Mouse (Mus musculus) retina, postnatal 7 days (tissue): ENCODE data around the gene Zcchc17.

Source experiments
- DNase-seq: peaks from one replicate; pipeline ENCODE4 v3.0.0-alpha.2; 2012; ENCODE audit warnings: low read depth, low spot score

Gene Zcchc17

GRCm38 (mm10) chr4:130359486-130360237 is at the start of gene Zcchc17, which contains the start of gene Snrnp40:
Gene Zcchc17, minus strand, starts transcription at chr4:130359943.
Gene Snrnp40, plus strand, starts transcription at chr4:130360132.
- DNase-seq: peak; percentile 100

- no peak for DNase-seq
Measured at GRCm38 (mm10) chr4:130391265-130391664, 31.5 kb upstream of the Zcchc17 start.

GRCm38 (mm10) chr4:130389927-130390326 is 30.2 kb upstream of the Zcchc17 start:
- DNase-seq: no peak

GRCm38 (mm10) chr4:130389496-130389895 is 29.8 kb upstream of the Zcchc17 start:
- DNase-seq: no peak

GRCm38 (mm10) chr4:130387256-130387655 is 27.5 kb upstream of the Zcchc17 start:
- DNase-seq: no peak

- DNase-seq: no peak
Measured at GRCm38 (mm10) chr4:130380418-130380817, 20.7 kb upstream of the Zcchc17 start.

- DNase-seq: no peak
Measured at GRCm38 (mm10) chr4:130379181-130379580, 19.4 kb upstream of the Zcchc17 start.

GRCm38 (mm10) chr4:130377500-130377899 is 17.8 kb upstream of the Zcchc17 start:
- DNase-seq: no peak

GRCm38 (mm10) chr4:130376675-130377074 is 16.9 kb upstream of the Zcchc17 start:
- DNase-seq: no peak

- DNase-seq: peak; percentile 4
Measured at GRCm38 (mm10) chr4:130360238-130360590, 471 bp upstream of the Zcchc17 start.

- no peak for DNase-seq
Measured at GRCm38 (mm10) chr4:130357946-130358345, 1.8 kb downstream of the Zcchc17 start.

GRCm38 (mm10) chr4:130352588-130352987 is 7.2 kb downstream of the Zcchc17 start:
- DNase-seq: no peak

GRCm38 (mm10) chr4:130350690-130351422 is 8.9 kb downstream of the Zcchc17 start:
- no peak for DNase-seq

GRCm38 (mm10) chr4:130349666-130350065 is 10.1 kb downstream of the Zcchc17 start:
- no peak for DNase-seq

GRCm38 (mm10) chr4:130341691-130342090 is 18.1 kb downstream of the Zcchc17 start:
- DNase-seq: peak; percentile 59

- DNase-seq: no peak
Measured at GRCm38 (mm10) chr4:130335867-130336266, 23.9 kb downstream of the Zcchc17 start.

- no peak for DNase-seq
Measured at GRCm38 (mm10) chr4:130327366-130327765, 32.4 kb downstream of the Zcchc17 start.

GRCm38 (mm10) chr4:130325446-130325845 is 34.3 kb downstream of the Zcchc17 start:
- no peak for DNase-seq

GRCm38 (mm10) chr4:130323607-130324006 is 36.1 kb downstream of the Zcchc17 start:
- no peak for DNase-seq

- no peak for DNase-seq
Measured at GRCm38 (mm10) chr4:130323165-130323564, 36.6 kb downstream of the Zcchc17 start.

GRCm38 (mm10) chr4:130322567-130322966 is 37.2 kb downstream of the Zcchc17 start:
- no peak for DNase-seq

- no peak for DNase-seq
Measured at GRCm38 (mm10) chr4:130321640-130322039, 38.1 kb downstream of the Zcchc17 start.

GRCm38 (mm10) chr4:130319564-130319963 is 40.2 kb downstream of the Zcchc17 start:
- no peak for DNase-seq
